ENCODE assay signal across 9 mouse cellular contexts in genomic region chr9:31914871-31915270, GRCm38 (mm10). TPM values are rescaled to one million over a fixed set of nuclear protein-coding genes. Genes with fewer than 3 reads are reported as not detected.
DNase-seq lines count a peak whose midpoint lies in the region; ATAC-seq and TF ChIP-seq lines count a peak whose summit lies in the region.
"Had no signal": no experiment of that assay in that cellular context is flagged by ENCODE, and none has a peak within 500 bp of the region (broad histone marks: within the 10 kb centered on the region; RNA-seq: fewer than 3 reads in every experiment).

No protein-coding gene starts in this region.

- H3K9me3 ChIP-seq in ES-Bruce4 (replicated peaks; ENCODE audit: control insufficient read depth, insufficient read depth, low read length, poor library complexity, severe bottlenecking) = no peaks in the 10 kb centered on the region
- H3K9me3 ChIP-seq in embryonic facial prominence, embryonic 11.5 days (replicated peaks; ENCODE audit: control insufficient read depth, low read length) = no peaks in the 10 kb centered on the region
- H3K9me3 ChIP-seq in hindbrain, embryonic 12.5 days (replicated peaks) = no peaks in the 10 kb centered on the region
- H3K9me3 ChIP-seq in midbrain, embryonic 15.5 days = no peaks in the 10 kb centered on the region

- peaks cover 27% of the 10 kb centered on the region for H3K27me3 ChIP-seq in ES-Bruce4 (ENCODE audit: control insufficient read depth, insufficient read depth, low read length, poor library complexity, severe bottlenecking)
- H3K27me3 ChIP-seq in embryonic facial prominence, embryonic 11.5 days (ENCODE audit: control insufficient read depth, insufficient read depth, low read length) = peaks cover 60% of the 10 kb centered on the region
- peaks cover 95% of the 10 kb centered on the region for H3K27me3 ChIP-seq in hindbrain, embryonic 12.5 days
- peaks cover 87% of the 10 kb centered on the region for H3K27me3 ChIP-seq in midbrain, embryonic 15.5 days (replicated peaks)

- intact Hi-C loops in heart, postnatal 36 days (cut with DNase I) = loop anchor here (10.0 kb wide), 1 partner anchor 210 kb away; no protein-coding TSS in a partner anchor

- peak; percentile 52 for DNase-seq in heart, adult 11 months
- no peak for DNase-seq in heart, postnatal 36 days
- DNase-seq in embryonic facial prominence, embryonic 11.5 days (ENCODE audit: low spot score) = peak; percentile 58
- no peak for DNase-seq in MN1 (ENCODE audit: low spot score)

- under 1% methylated on average over 34 of the region's 34 CpGs for WGBS in embryonic facial prominence, embryonic 11.5 days
- under 1% methylated on average over 34 of the region's 34 CpGs for WGBS in hindbrain, embryonic 12.5 days
- WGBS in midbrain, embryonic 15.5 days = under 1% methylated on average over 34 of the region's 34 CpGs

- peak overlapping the region; percentile 13 for H3K4me3 ChIP-seq in ES-Bruce4 (ENCODE audit: low read depth, low read length)
- H3K4me3 ChIP-seq in embryonic facial prominence, embryonic 11.5 days (ENCODE audit: low read depth, low read length) = peak overlapping the region; percentile 10; the same call in 1 of the 2 replicates
- peak overlapping the region; percentile 13; the same call in 1 of the 2 replicates for H3K4me3 ChIP-seq in hindbrain, embryonic 12.5 days
- peak overlapping the region; percentile 51 for H3K4me3 ChIP-seq in midbrain, embryonic 15.5 days

- no peak overlapping the region for H3K9ac ChIP-seq in ES-Bruce4 (ENCODE audit: low read depth, poor library complexity, severe bottlenecking)
- no peak overlapping the region for H3K9ac ChIP-seq in embryonic facial prominence, embryonic 11.5 days (replicated peaks; ENCODE audit: low read length)
- H3K9ac ChIP-seq in hindbrain, embryonic 12.5 days = no peak overlapping the region
- no peak overlapping the region for H3K9ac ChIP-seq in midbrain, embryonic 15.5 days

- TF ChIP-seq EP300 in ES-Bruce4 (IDR thresholded peaks at IDR 0.05; ENCODE audit: insufficient read depth, low read depth, low read length) = no peak

- H3K4me2 ChIP-seq in embryonic facial prominence, embryonic 11.5 days (ENCODE audit: low read depth, low read length) = peak overlapping the region; percentile 29
- H3K4me2 ChIP-seq in hindbrain, embryonic 12.5 days (replicated peaks) = peak overlapping the region; percentile 98
- H3K4me2 ChIP-seq in midbrain, embryonic 15.5 days = peak overlapping the region; percentile 96

- no peaks in the 10 kb centered on the region for H3K36me3 ChIP-seq in ES-Bruce4 (ENCODE audit: control insufficient read depth, insufficient read depth, low read length, poor library complexity, severe bottlenecking)
- H3K36me3 ChIP-seq in embryonic facial prominence, embryonic 11.5 days (replicated peaks; ENCODE audit: control insufficient read depth, insufficient read depth, low read depth, low read length) = no peaks in the 10 kb centered on the region
- no peaks in the 10 kb centered on the region for H3K36me3 ChIP-seq in hindbrain, embryonic 12.5 days
- H3K36me3 ChIP-seq in midbrain, embryonic 15.5 days (replicated peaks) = no peaks in the 10 kb centered on the region

- H3K27ac ChIP-seq in ES-Bruce4 (ENCODE audit: insufficient read depth, low read length) = no peak overlapping the region
- H3K27ac ChIP-seq in embryonic facial prominence, embryonic 11.5 days (replicated peaks; ENCODE audit: low read depth, low read length) = no peak overlapping the region
- H3K27ac ChIP-seq in hindbrain, embryonic 12.5 days = no peak overlapping the region
- H3K27ac ChIP-seq in midbrain, embryonic 15.5 days = no peak overlapping the region

- no peak for TF ChIP-seq POLR2A in ES-Bruce4 (IDR thresholded peaks at IDR 0.05; ENCODE audit: insufficient read depth, low read length)

- no peak for ATAC-seq in embryonic facial prominence, embryonic 11.5 days (replicated peaks; ENCODE audit: insufficient number of reproducible peaks, low FRiP score, low TSS enrichment, low read depth)
- peak; percentile 32; the same call in 1 of the 2 replicates for ATAC-seq in hindbrain, embryonic 12.5 days (ENCODE audit: low FRiP score)
- ATAC-seq in midbrain, embryonic 15.5 days (replicated peaks) = no peak; the same call in 1 of the 2 replicates
- no peak for ATAC-seq in inflammation-experienced regulatory T-cells, adult 6 months

- H3K4me1 ChIP-seq in ES-Bruce4 (ENCODE audit: control insufficient read depth, insufficient read depth, low read length) = no peaks in the 10 kb centered on the region
- H3K4me1 ChIP-seq in embryonic facial prominence, embryonic 11.5 days (ENCODE audit: control insufficient read depth, insufficient read depth, low read length) = no peaks in the 10 kb centered on the region; the same call in 1 of the 2 replicates
- H3K4me1 ChIP-seq in hindbrain, embryonic 12.5 days = peaks cover 26% of the 10 kb centered on the region
- peaks cover 26% of the 10 kb centered on the region for H3K4me1 ChIP-seq in midbrain, embryonic 15.5 days

- no peak for TF ChIP-seq CTCF in ES-Bruce4 (IDR thresholded peaks at IDR 0.05; ENCODE audit: low read depth, low read length)

RNA-seq across cellular contexts. Expression of gene Barx2, which starts 1.6 kb away (rescaled TPM):
- not detected for total RNA-seq in heart, postnatal 36 days (2021)
- polyA plus RNA-seq in ES-Bruce4 (2011; ENCODE audit: insufficient read depth, insufficient read length, low read depth, missing spikeins) = 0.46 TPM in 1 of 2 replicates, not detected in the other
- 0.72 and 1.4 TPM in 2 replicates for polyA plus RNA-seq in embryonic facial prominence, embryonic 11.5 days (2014; fragmentation: Nextera tagmentation; extraction: Ambion mirVana)
- polyA plus RNA-seq in hindbrain, embryonic 12.5 days (2016; fragmentation: Nextera tagmentation; extraction: Ambion mirVana) = 0.14 TPM in 1 of 2 replicates, not detected in the other
- polyA plus RNA-seq in midbrain, embryonic 15.5 days (2015; fragmentation: Nextera tagmentation; extraction: Ambion mirVana) = 0.17 TPM in 1 of 2 replicates, not detected in the other
- not detected for polyA plus RNA-seq in inflammation-experienced regulatory T-cells, adult 6 months (2017; shearing (Covaris generic))
- total RNA-seq: MEL had no signal

Comparison
In these comparisons a context has a peak if more than half of its experiments do, and no peak if none do; other contexts are left out.
1. DNase-seq: peak in heart, adult 11 months (single experiment) and embryonic facial prominence, embryonic 11.5 days (single experiment); none in heart, postnatal 36 days (0 of 2) and MN1 (single experiment).
2. H3K4me2 ChIP-seq: peak in every context shown above with its lines; median percentile 98 in hindbrain, embryonic 12.5 days; 96 in midbrain, embryonic 15.5 days; 29 in embryonic facial prominence, embryonic 11.5 days.
3. Peak in every context shown above with its lines, with median percentiles within 50 percentile points of each other: H3K4me3 ChIP-seq.